Mouse (Mus musculus) CD4-positive, CD25-positive, alpha-beta regulatory T cell, adult 2 months (primary cell): ENCODE measurements around the gene Olfr1220.

Experiments used
- DNase-seq: peaks from one replicate; pipeline ENCODE4 v3.0.0-alpha.2; 2012; ENCODE audit warnings: low read depth, low spot score

The Olfr1220 gene

DNA sequence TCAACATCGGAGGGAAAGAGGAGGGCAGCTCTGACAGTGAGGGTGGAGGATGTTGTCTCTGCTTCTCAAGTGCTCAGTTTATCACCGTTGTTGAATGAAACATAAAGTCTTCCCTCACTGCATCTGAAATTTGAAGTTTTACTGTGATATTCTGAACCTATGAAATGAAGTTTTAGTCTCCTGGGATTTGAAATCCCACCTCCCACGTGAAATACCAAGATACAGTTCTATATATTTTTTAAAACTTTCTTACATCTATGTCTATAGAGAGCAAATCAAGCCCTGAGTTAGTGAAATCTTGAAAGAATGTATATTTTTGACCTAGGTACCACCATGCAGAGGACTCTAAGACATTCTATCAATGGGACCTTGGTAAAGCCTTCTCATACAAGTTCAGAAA lies at the start of gene Olfr1220:
TSS of gene Olfr1220 (minus strand) at position 101 of the 400 bp plus-strand sequence.
- no peak for DNase-seq

GRCm38 (mm10) chr2:89151460-89151859 lies 44.8 kb upstream of the Olfr1220 start, which contains the start of gene Olfr1223:
Gene Olfr1223 (minus strand): TSS chr2:89151560.
- no peak for DNase-seq

DNA sequence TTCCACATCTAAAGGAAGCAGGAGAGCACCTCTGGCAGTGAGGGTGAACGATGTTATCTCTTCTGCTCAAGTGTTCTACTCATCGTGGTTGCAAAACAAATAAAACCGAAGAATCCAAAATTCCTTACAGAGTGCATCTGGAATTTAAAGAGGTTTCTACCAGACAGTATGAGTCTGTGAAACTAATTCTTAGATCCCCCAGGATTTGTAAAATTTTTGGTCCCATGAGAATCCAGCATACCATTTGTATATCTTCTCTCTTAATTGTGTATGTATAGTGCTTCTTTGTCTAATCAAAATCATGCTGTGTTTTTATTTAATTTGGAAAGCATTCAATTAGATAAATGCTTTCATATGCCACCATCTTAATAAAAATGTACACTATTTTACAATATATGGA lies 26.3 kb upstream of the Olfr1220 start, which contains the start of gene Olfr1222:
TSS of gene Olfr1222 (minus strand) at position 101 of the 400 bp plus-strand sequence.
- DNase-seq, result no peak

DNA sequence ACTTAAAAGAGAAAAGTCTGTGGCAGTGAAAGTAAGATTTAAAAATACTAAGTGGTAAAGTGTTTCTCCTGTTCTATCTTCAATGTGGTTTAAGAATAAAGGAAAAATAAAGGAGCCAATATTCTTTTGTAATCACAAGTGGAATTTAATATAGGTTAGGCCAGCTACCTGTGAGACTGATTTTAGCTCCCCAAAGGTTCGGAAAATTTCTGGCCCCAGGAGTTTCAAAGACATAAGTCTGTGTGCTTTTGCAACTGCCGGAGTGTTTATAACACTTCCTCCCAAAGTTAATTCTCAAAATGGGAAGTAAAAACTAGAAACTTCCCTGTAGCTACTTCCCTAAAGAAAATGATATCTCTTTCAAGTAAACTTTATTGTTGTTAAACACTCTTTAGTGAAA lies 10.5 kb upstream of the Olfr1220 start, which contains the start of gene Olfr1221:
TSS of gene Olfr1221 (minus strand) at position 101 of the 400 bp plus-strand sequence.
- DNase-seq, result no peak

DNA sequence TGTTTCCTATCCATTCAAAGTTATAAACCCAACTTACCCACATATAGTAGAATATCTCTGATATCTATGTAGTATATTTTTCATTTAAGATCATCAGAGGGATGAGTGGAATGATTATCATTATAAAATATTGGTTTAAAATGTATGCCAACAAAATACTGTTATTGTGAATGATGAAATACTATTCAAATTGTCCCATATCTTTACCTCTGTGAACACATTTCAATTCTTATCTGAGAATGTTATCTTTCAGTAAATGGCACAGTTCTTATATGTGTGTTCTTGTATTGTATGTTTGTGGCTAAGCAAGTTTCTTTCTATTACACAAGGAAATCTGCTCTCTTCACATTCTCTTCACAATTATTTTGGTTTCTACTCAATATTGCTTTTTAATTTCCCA lies 984 bp downstream of the Olfr1220 start:
- no peak for DNase-seq

GRCm38 (mm10) chr2:89093848-89094247 lies 12.8 kb downstream of the Olfr1220 start:
- no peak for DNase-seq

DNA sequence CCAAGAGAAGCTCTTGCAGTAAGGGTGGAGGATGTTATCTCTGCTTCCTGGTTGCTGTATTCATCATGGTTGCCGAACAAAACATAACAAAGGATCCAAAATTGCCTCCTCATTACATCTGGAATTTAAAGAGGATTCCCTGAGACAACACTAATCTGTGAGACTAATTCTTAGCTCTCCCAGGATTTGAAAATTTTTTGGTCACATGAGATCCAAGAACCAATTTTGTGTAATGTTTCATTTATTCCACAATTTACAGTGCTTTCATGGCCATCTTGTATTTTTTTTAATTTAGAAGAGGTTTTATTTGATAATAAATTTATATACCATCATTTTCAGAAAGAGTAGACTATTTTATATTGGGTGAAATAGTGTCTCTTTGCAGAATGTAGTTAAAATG lies 23.2 kb downstream of the Olfr1220 start, which contains the start of gene Olfr1219:
TSS of gene Olfr1219 (minus strand) at position 101 of the 400 bp plus-strand sequence.
- no peak for DNase-seq

- no peak for DNase-seq
These were observed 25.1 kb downstream of the Olfr1220 start for GRCm38 (mm10) chr2:89081487-89081886.

DNA sequence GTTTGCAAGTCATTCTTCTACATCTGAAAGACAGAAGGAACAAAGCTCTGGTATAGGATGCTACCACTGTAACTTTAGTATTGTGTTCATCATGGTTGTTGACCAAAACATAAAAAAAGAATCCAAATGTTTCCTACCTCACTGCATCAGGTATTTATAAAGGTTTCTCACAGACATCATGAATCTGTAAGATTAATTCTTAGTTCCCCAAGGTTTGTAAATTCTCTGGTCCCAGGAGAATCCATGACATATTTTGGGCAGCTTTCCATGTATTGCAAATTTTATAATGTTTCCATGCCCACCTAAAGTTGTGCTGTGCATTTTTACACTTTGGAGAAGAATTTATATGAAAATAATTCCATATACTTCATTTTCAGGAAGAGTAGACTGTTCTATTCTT lies 45.5 kb downstream of the Olfr1220 start, which contains the start of gene Olfr1218:
TSS of gene Olfr1218 (minus strand) at position 101 of the 400 bp plus-strand sequence.
- DNase-seq, result no peak
